In the genomic region with DNA sequence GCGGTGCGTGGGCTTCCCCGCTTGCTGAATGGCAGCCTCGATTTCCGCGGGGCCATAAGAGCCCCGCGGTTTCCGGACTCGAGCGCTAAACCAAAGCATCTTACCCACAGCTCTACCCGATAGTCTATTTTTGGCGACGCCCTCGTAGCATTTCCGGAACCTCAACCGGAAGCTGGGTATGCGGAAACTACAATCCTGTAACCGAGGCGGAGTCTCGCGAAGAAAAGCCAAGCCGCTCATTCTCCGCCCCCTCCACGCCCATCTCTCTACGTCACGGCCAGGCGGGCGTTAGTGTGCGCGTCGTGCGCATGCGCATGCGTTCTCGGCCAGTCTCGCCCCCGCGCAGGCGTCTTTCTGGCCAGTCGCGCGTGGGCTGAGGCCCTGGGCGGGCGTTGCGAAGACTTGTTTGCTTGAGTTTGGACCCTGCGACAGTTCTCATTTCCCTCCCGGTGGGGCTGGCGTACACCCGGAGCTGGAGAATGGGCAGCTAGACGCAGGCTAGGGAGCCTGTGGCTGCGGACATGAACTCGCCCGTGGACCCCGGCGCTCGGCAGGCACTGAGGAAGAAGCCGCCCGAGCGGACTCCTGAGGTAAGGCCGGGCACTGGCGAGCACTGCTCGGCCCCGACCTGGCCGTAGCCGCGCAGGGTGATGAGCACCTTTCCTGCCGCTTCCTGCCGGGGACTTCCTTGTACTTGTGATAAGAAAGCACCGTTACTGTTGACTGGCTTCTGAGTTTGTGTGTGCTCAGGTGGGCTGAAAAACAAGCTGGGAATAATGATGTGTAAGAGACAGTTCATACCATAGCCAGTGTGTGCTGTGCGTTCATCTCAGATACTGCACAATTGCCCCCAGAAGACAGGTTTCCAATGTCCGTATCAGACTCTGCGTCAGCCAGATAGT, we compare ENCODE assay signal across 8 mouse cellular contexts. TPM values are rescaled to one million over a fixed set of nuclear protein-coding genes. Genes with fewer than 3 reads are reported as not detected.
DNase-seq lines count a peak whose midpoint lies in the region; ATAC-seq lines count a peak whose summit lies in the region.

A gene (plus strand): TSS at position 319 of the 902 bp plus-strand sequence.

- H3K79me2 ChIP-seq in macrophage (ENCODE audit: inconsistent target): peaks cover 47% of the 10 kb centered on the region

- peak; percentile 99 for DNase-seq in WW6 (ENCODE audit: low read depth, low spot score)
- peak; percentile 97 to 98 for DNase-seq in cerebellum, postnatal 4 days (ENCODE audit: low spot score in 2 of 2)
- DNase-seq in gastrocnemius, adult 18-20 months (ENCODE audit: low spot score): peak; percentile 99
- peak; percentile 98 to 99 for DNase-seq in left cerebral cortex, adult 18-20 months (ENCODE audit: low spot score in 2 of 2)
- peak; percentile 98 for DNase-seq in right cerebral cortex, adult 18-20 months
- DNase-seq in urinary bladder, postnatal 10 days (ENCODE audit: low spot score): peak; percentile 93

- no peaks in the 10 kb centered on the region for H3K27me3 ChIP-seq in hindbrain, embryonic 16.5 days (replicated peaks; ENCODE audit: control insufficient read depth, insufficient read depth, low read length)

- peak within 1 kb of the TSS; percentile 88 for H3K4me2 ChIP-seq in hindbrain, embryonic 16.5 days (ENCODE audit: low read length)

- under 1% methylated on average over 73 of the region's 73 CpGs for WGBS in hindbrain, embryonic 16.5 days
- under 1% methylated on average over 73 of the region's 73 CpGs for WGBS in macrophage (ENCODE audit: missing documents)

- peak within 1 kb of the TSS; percentile 85 for H3K9ac ChIP-seq in hindbrain, embryonic 16.5 days (ENCODE audit: low read depth, low read length)

- peak; percentile 98 for ATAC-seq in hindbrain, embryonic 16.5 days

- peak within 1 kb of the TSS; percentile 90 for H3K27ac ChIP-seq in hindbrain, embryonic 16.5 days (ENCODE audit: low read depth, low read length)
- peak within 1 kb of the TSS; percentile 84 for H3K27ac ChIP-seq in macrophage

- peaks cover 12% of the 10 kb centered on the region for H3K4me1 ChIP-seq in hindbrain, embryonic 16.5 days (ENCODE audit: control insufficient read depth, insufficient read depth, low read depth, low read length)

- peak within 1 kb of the TSS; percentile 97 for H3K4me3 ChIP-seq in hindbrain, embryonic 16.5 days (ENCODE audit: low read length)
- peak within 1 kb of the TSS; percentile 80 for H3K4me3 ChIP-seq in macrophage (ENCODE audit: inconsistent target)

- no peaks in the 10 kb centered on the region for H3K9me3 ChIP-seq in hindbrain, embryonic 16.5 days (ENCODE audit: control insufficient read depth, low read length)

- no peaks in the 10 kb centered on the region for H3K36me3 ChIP-seq in hindbrain, embryonic 16.5 days (ENCODE audit: control insufficient read depth, insufficient read depth, low read length)
- no peaks in the 10 kb centered on the region for H3K36me3 ChIP-seq in macrophage (ENCODE audit: inconsistent target)

RNA-seq across cellular contexts. Expression of the gene that starts here (rescaled TPM):
- 1 to 10 TPM; 6.2 to 6.3 TPM for total RNA-seq in gastrocnemius, adult 18-20 months (2021)
- polyA plus RNA-seq in hindbrain, embryonic 16.5 days (2015; fragmentation: Nextera tagmentation; extraction: Ambion mirVana): 35.1 and 37.4 TPM in 2 replicates
- total RNA-seq in left cerebral cortex, adult 18-20 months (2021): 10 to 100 TPM; 33.5 to 39.2 TPM
- 100 to 1,000 TPM in 21 of 26 experiments, 10 to 100 TPM in 5; 57.5 to 275 (median 119) TPM for total RNA-seq in macrophage (2018; cell fraction: chromatin; rRNA removed)
- 10 to 100 TPM; 17.8 to 58.5 (median 31.8) TPM for total RNA-seq in macrophage (2018; cell fraction: cytosol; rRNA removed)
- total RNA-seq in macrophage (2018; cell fraction: nucleus; rRNA removed): 100 to 1,000 TPM in 1 of 26 experiments, 10 to 100 TPM in 25; 28.6 to 120 (median 67.1) TPM
- 12.9 to 29.7 TPM (median 20.6 TPM) in 3 replicates for polyA plus RNA-seq in macrophage (2018)

Comparison
In these comparisons a context has a peak if more than half of its experiments do, and no peak if none do; other contexts are left out.
1. Peak in every context shown above with its lines: DNase-seq, ATAC-seq, H3K4me3 ChIP-seq and H3K27ac ChIP-seq.
2. RNA of the gene that starts here (total RNA-seq): 33.5 to 39.2 TPM in left cerebral cortex, adult 18-20 months; 6.2 to 6.3 TPM in gastrocnemius, adult 18-20 months; every median in the first group is over 4 times any median in the second.